Mouse (Mus musculus) c-Kit-positive CD71-positive TER-119-positive erythroid progenitor cells, embryonic 14.5 days (primary cell): Measurements from ENCODE around the gene Foxo6.

Experiments used
- DNase-seq: peaks from one replicate; pipeline ENCODE4 v3.0.0-alpha.2; 2013; ENCODE audit warnings: low spot score

Foxo6 gene

DNA sequence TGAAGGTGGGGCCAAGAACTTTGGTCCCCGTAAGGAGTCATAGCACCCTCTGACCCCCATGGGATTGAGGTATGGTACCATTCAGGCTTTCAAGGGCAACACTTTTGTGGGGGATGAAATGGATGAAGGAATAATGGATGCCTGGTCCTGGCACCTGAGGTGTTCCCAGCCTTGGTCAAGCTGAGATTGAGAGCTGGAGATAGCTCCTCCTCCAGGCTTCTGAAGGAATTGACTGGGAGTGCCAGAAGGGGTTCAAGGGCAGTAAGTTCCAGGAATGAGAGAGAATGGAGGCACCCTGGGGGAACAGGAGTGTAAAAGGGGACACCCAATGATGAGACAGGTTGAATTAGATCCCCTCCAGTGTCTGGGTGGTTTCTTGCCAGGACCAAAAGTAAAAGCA, 3.0 kb downstream of the Foxo6 start:
- DNase-seq, result no peak

- DNase-seq, result no peak
Observed at GRCm38 (mm10) chr4:120283141-120283540, 4.0 kb downstream of the Foxo6 start.

DNA sequence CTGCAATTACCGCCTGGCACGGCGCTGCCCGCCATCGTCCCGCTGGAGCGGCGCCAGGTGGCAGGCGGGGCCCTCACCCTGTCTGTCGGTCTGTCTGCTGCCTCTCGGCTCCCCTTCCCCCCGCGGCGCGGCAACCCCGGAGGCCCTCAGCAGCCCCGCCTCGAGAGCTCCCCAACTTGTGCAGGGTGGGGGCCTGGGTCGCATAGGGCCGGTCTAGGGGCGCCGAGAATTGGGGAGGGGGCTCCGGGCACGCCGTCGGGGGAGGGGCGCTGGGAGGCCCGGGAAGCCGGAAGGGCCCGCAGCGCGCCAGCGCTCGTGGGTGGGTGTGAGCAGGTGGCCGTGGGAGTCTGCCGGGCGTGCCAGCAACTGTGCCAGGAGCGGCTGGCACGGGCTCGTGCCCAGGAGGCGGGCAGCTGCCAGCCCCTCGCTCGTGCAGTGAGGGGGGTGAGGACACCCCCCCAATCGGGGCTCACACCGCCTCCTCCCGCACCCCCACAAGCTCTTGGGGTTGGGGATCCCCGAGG, 4.5 kb downstream of the Foxo6 start:
- DNase-seq, result no peak

DNA sequence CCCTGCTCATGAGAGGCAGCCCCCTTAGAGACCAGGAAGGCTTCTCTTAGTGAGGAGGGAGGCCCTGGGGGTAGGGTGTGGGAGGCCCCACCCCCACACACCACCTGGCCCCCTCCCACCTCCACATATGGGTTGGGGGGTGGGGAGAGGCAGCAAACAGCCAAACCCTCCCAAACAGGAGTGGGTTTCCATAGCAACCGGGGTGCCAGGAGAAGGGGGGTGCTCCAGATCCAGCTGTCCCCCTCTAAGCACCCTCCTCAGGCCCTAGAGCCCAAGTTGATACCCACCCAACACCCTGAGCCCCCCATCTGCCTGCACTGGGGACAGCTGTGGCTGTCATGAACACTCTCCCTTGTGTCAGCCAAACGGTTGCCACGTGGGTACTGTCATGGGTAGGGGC, 6.1 kb downstream of the Foxo6 start:
- DNase-seq, result no peak

DNA sequence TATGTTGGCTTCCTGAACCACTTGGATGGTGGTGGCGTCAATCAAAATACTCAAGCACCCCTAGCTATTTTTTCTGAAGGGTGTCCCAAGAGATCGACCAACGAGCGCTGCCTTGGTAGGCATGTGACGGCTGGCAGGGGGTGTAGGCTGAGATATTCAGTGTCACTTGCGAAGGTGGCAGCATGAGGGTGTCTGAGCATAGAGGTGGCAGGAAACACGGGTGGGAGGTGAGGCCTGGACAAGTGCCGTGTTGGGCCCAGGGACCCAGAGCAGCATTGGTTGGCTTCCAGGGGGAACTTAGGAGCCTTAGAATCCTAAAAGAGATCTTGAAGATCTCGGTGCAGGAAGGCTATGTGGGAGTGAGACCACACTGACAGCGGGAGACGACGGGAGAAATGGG, 6.7 kb downstream of the Foxo6 start:
- no peak for DNase-seq

DNA sequence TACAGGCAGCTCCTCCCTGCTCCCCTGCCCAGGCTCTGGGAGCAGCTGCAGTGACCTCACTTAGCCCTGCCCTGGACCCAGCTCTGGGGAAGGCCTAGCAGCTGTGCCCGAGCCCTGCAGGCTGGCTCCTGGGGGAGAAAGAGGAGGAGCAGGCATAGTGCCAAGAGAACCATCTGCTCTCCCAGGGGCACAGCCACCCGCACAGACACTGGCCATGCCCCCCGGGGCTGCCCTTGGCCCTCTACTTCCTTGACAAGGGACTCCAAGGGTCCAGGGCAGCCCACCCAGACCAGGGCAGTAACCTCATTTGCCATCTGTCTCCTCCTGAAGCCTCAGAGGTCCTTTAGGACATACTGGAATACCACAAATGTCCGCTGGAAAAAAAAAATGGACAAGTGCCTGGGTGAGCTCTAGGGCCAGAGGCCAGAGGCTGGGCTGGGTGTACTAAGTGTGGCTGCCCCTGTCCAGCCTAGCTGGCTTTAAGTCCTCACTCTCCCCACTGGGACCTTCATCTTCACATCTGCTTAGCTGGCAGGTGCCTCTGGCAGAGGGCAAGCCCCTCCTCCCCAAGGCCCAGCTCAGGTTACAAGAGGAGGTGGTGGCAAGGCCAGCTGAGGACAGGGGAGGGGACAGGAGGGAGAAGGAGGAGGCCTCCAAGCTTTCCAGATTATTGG, 9.8 kb downstream of the Foxo6 start:
- no peak for DNase-seq

DNA sequence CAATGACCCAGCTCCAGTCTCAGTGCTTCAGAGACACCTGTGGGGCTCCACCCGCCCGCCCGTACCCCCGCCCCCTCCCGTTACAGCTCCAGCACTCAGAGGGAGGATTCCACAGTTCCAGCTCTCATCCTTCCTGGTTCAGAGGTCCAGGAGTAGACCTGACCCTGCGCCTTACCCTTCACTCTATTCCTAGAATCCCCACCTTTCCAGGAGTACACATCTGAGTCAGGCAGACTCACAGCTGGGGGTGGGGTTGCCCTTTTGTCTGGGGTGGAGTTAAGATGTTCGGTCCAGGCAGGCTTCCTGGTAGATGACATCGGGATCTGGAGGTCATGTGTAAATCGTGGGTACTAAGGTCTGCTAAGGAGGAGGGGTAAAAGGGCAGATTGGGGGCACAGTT, 11.7 kb downstream of the Foxo6 start:
- no peak for DNase-seq

- DNase-seq, result no peak
Observed at GRCm38 (mm10) chr4:120273594-120273993, 13.6 kb downstream of the Foxo6 start.

- DNase-seq, result no peak
Observed at GRCm38 (mm10) chr4:120271886-120272580, 15.1 kb downstream of the Foxo6 start.

DNA sequence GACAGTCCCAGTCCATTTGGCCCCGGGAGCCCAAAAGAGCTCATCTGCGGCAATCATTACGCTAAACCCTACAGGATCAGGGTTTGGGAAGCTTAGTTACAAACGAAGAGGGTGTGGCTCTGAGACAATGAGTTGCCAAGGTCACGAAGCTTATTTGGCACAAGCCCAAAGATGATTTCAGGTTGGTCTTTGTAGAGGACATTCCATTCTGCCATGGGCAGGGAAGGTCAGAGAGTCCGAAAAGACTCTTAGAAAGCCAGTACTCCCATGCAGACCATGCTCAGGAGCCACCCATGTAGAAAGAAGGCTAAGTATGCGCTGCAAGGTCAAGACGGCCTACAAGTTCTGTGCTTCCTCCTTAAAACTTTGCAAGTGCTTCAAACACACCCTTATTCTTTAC, 15.9 kb downstream of the Foxo6 start:
- no peak for DNase-seq

- DNase-seq, result no peak
Observed at GRCm38 (mm10) chr4:120270937-120271199, 16.3 kb downstream of the Foxo6 start.

DNA sequence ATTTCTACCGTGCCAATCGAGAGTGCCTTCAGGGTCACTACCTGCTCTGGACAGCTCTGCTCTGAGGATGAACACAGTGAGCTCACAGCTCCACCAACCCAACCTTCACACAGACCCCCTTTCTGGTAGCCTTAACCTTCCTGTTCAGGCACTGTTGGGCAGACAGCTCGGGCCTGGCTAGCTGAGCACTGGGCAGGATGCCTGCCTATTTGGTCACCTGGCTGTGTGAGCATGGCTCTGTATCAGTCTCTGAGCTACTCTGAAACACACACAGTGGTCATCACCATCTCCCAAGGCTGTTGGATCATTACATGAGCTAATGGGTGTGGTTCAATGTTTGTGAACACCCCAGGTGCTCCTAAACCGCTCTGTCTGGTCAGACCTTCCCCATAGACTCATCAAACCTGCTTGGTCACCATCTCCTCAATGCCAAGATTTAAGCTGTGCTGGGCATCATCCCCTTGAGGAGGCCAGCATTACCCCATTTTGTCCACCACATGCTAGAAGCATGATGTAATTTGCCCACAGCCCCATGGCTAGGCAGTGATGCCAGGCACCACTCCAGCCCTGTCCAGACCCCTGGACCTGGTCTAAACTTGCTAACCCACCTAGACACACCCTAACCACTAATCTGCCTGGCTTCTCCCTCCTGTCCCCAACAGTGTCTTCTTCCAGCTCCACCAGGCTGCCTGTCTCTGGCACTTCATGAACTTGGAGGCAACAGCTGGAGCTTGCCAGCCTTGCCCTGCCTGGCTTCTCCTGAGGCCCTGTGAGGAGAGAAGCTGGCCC, 16.8 kb downstream of the Foxo6 start:
- DNase-seq, result no peak

- DNase-seq, result no peak
Observed at GRCm38 (mm10) chr4:120269426-120269825, 17.7 kb downstream of the Foxo6 start.

GRCm38 (mm10) chr4:120268214-120269061, 18.7 kb downstream of the Foxo6 start:
- no peak for DNase-seq

DNA sequence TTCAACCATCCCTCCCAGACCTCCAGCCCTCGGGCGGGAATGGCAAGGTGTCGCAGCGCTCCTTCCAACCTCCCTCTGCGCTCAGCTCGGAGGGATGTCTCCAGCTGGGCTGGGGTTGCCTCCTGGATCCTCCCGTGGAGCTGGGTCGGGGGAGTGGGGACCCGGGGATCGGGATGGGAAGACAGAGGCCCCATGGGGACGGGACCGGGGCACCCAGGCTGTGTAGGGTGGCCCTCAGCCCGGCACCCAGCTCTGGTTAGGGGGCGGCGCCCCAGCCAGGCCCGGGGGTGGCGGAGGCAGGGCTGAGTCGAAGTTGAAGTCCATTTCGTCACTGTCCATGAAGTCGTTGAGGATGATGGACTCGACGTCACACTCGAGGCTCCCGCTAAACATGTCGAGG, 19.5 kb downstream of the Foxo6 start:
- DNase-seq, result no peak

GRCm38 (mm10) chr4:120267136-120267535, 20.0 kb downstream of the Foxo6 start:
- no peak for DNase-seq

DNA sequence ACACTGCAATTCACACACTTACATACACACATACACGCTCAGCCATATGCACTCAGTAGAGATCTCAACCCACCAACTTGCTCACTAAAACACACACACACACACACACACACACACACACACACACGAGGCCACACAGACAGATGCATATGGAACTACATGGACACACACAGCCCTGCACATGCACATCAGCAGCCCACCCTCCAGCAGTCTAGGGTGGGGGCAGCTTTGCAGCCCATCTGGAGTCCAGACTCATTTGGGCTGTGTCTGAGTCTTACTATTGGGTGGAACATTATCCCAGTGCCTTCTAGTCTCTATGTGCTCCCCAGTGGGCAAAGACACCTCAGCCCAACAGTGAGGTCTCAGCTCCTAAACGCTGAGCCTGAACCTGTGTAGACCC, 23.0 kb downstream of the Foxo6 start:
- DNase-seq, result no peak

DNA sequence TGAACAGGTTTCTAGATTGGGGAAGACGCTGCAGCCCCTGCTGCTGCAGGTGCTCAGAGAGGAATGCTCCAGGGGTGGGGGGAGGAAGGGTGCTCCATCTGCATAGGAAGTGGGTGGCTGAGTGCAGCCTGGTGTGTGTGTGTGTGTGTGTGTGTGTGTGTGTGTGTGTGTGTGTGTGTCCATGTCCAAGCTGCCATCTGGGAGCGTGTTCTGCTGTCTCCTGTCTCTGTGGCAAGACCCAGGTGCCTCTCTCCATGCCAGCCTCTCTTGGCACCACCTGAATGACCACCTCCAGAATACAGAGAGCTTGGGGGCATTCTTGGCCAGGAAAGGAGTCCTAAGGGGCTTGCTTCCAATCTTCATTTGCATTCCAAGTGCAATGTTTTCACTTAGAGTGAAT, 24.4 kb downstream of the Foxo6 start:
- no peak for DNase-seq

- no peak for DNase-seq
Observed at GRCm38 (mm10) chr4:120262206-120262605, 24.9 kb downstream of the Foxo6 start.

GRCm38 (mm10) chr4:120259356-120260181, 27.6 kb downstream of the Foxo6 start:
- DNase-seq, result no peak

- DNase-seq, result no peak
Observed at GRCm38 (mm10) chr4:120248800-120249261, 38.3 kb downstream of the Foxo6 start.
